Mouse (Mus musculus): ENCODE results near the gene Tbr1. TPM values are rescaled to one million over a fixed set of nuclear protein-coding genes. Genes with fewer than 3 reads are reported as not detected.

Tbr1 gene
- polyA plus RNA-seq (2015; fragmentation: Nextera tagmentation; extraction: Ambion mirVana): not detected in 2 replicates

GRCm38 (mm10) chr2:61802656-61803251, at the start of gene Tbr1:
Tbr1 (plus strand) TSS chr2:61802930.
- 25% methylated on average over 11 of the region's 11 CpGs for WGBS
- H3K36me3 ChIP-seq (ENCODE audit: control insufficient read depth, insufficient read depth, low read length): no peaks in the 10 kb centered on the region
- no peak within 1 kb of the TSS for H3K9ac ChIP-seq (ENCODE audit: low read length)
- H3K4me3 ChIP-seq (ENCODE audit: low read depth, low read length): no peak within 1 kb of the TSS
- 0 out of 2 replicates have a peak, but pooled peaks have one; percentile 45 for ATAC-seq (ENCODE audit: low FRiP score, low TSS enrichment)
- no peaks in the 10 kb centered on the region for H3K9me3 ChIP-seq (ENCODE audit: control insufficient read depth, low read length)
- no peaks in the 10 kb centered on the region for H3K4me1 ChIP-seq (replicated peaks; ENCODE audit: control insufficient read depth, insufficient read depth)
- no peak within 1 kb of the TSS for H3K27ac ChIP-seq (replicated peaks)
- no peak within 1 kb of the TSS for H3K4me2 ChIP-seq (replicated peaks; ENCODE audit: low read depth)
- TF ChIP-seq EP300 (optimal IDR thresholded peaks at IDR 0.05): no peak
- no peak for TF ChIP-seq CTCF (IDR thresholded peaks at IDR 0.05; ENCODE audit: low read depth)
- peaks cover 3% of the 10 kb centered on the region; the same call in 1 of the 2 replicates for H3K27me3 ChIP-seq (ENCODE audit: control insufficient read depth, insufficient read depth, low read length)
- DNase-seq (ENCODE audit: low spot score): peak; percentile 14

GRCm38 (mm10) chr2:61754989-61755388, 47.7 kb upstream of the Tbr1 start:
- no peak overlapping the region for H3K27ac ChIP-seq (replicated peaks)
- no peak for DNase-seq (ENCODE audit: low spot score)
- H3K4me3 ChIP-seq (ENCODE audit: low read depth, low read length): no peak overlapping the region
- H3K4me2 ChIP-seq (replicated peaks; ENCODE audit: low read depth): no peak overlapping the region
- no peaks in the 10 kb centered on the region for H3K27me3 ChIP-seq (ENCODE audit: control insufficient read depth, insufficient read depth, low read length)
- H3K4me1 ChIP-seq (replicated peaks; ENCODE audit: control insufficient read depth, insufficient read depth): no peaks in the 10 kb centered on the region
- TF ChIP-seq EP300 (optimal IDR thresholded peaks at IDR 0.05): no peak
- no peak for TF ChIP-seq CTCF (IDR thresholded peaks at IDR 0.05; ENCODE audit: low read depth)
- ATAC-seq (ENCODE audit: low FRiP score, low TSS enrichment): no peak
- no peaks in the 10 kb centered on the region for H3K9me3 ChIP-seq (ENCODE audit: control insufficient read depth, low read length)
- no peak overlapping the region for H3K9ac ChIP-seq (ENCODE audit: low read length)
- H3K36me3 ChIP-seq (ENCODE audit: control insufficient read depth, insufficient read depth, low read length): no peaks in the 10 kb centered on the region

- Histone ChIP-seq H3K4me3 (ENCODE audit: low read depth, low read length) (no peak overlapping the region), H3K27me3 (ENCODE audit: control insufficient read depth, insufficient read depth, low read length) (no peaks in the 10 kb centered on the region), H3K4me1 (replicated peaks; ENCODE audit: control insufficient read depth, insufficient read depth) (no peaks in the 10 kb centered on the region), H3K4me2 (replicated peaks; ENCODE audit: low read depth) (no peak overlapping the region), H3K9me3 (ENCODE audit: control insufficient read depth, low read length) (no peaks in the 10 kb centered on the region), H3K9ac (ENCODE audit: low read length) (no peak overlapping the region), H3K27ac (replicated peaks) (no peak overlapping the region), H3K36me3 (ENCODE audit: control insufficient read depth, insufficient read depth, low read length) (no peaks in the 10 kb centered on the region)
- TF ChIP-seq CTCF (IDR thresholded peaks at IDR 0.05; ENCODE audit: low read depth) (no peak), EP300 (optimal IDR thresholded peaks at IDR 0.05) (no peak)
- DNase-seq (ENCODE audit: low spot score): no peak
- WGBS: 76% methylated on average over 5 of the region's 5 CpGs
- ATAC-seq (ENCODE audit: low FRiP score, low TSS enrichment): no peak
Measured at GRCm38 (mm10) chr2:61759234-61759855, 43.4 kb upstream of the Tbr1 start.

- TF ChIP-seq CTCF (IDR thresholded peaks at IDR 0.05; ENCODE audit: low read depth): no peak
- TF ChIP-seq EP300 (optimal IDR thresholded peaks at IDR 0.05): no peak
- Histone ChIP-seq H3K4me1 (replicated peaks; ENCODE audit: control insufficient read depth, insufficient read depth) (no peaks in the 10 kb centered on the region), H3K4me3 (ENCODE audit: low read depth, low read length) (no peak overlapping the region), H3K36me3 (ENCODE audit: control insufficient read depth, insufficient read depth, low read length) (no peaks in the 10 kb centered on the region), H3K27ac (replicated peaks) (no peak overlapping the region), H3K9me3 (ENCODE audit: control insufficient read depth, low read length) (no peaks in the 10 kb centered on the region), H3K4me2 (replicated peaks; ENCODE audit: low read depth) (no peak overlapping the region), H3K9ac (ENCODE audit: low read length) (no peak overlapping the region), H3K27me3 (ENCODE audit: control insufficient read depth, insufficient read depth, low read length) (no peaks in the 10 kb centered on the region)
- DNase-seq (ENCODE audit: low spot score) (no peak), ATAC-seq (ENCODE audit: low FRiP score, low TSS enrichment) (no peak)
- WGBS: 76% methylated on average over 3 of the region's 3 CpGs
Measured at GRCm38 (mm10) chr2:61760044-61760443, 42.7 kb upstream of the Tbr1 start.

- no peak overlapping the region for H3K27ac ChIP-seq (replicated peaks)
- no peak overlapping the region for H3K9ac ChIP-seq (ENCODE audit: low read length)
- no peaks in the 10 kb centered on the region for H3K4me1 ChIP-seq (replicated peaks; ENCODE audit: control insufficient read depth, insufficient read depth)
- no peak for ATAC-seq (ENCODE audit: low FRiP score, low TSS enrichment)
- no peaks in the 10 kb centered on the region for H3K36me3 ChIP-seq (ENCODE audit: control insufficient read depth, insufficient read depth, low read length)
- H3K4me2 ChIP-seq (replicated peaks; ENCODE audit: low read depth): no peak overlapping the region
- DNase-seq (ENCODE audit: low spot score): no peak
- TF ChIP-seq EP300 (optimal IDR thresholded peaks at IDR 0.05) (no peak), CTCF (IDR thresholded peaks at IDR 0.05; ENCODE audit: low read depth) (no peak)
- H3K27me3 ChIP-seq (ENCODE audit: control insufficient read depth, insufficient read depth, low read length): no peaks in the 10 kb centered on the region
- 68% methylated on average over 6 of the region's 6 CpGs for WGBS
- H3K9me3 ChIP-seq (ENCODE audit: control insufficient read depth, low read length): no peaks in the 10 kb centered on the region
- H3K4me3 ChIP-seq (ENCODE audit: low read depth, low read length): no peak overlapping the region
Measured at GRCm38 (mm10) chr2:61764470-61765105, 38.1 kb upstream of the Tbr1 start.

- Histone ChIP-seq H3K4me3 (ENCODE audit: low read depth, low read length) (no peak overlapping the region), H3K4me1 (replicated peaks; ENCODE audit: control insufficient read depth, insufficient read depth) (no peaks in the 10 kb centered on the region), H3K27me3 (ENCODE audit: control insufficient read depth, insufficient read depth, low read length) (no peaks in the 10 kb centered on the region), H3K9me3 (ENCODE audit: control insufficient read depth, low read length) (no peaks in the 10 kb centered on the region), H3K9ac (ENCODE audit: low read length) (no peak overlapping the region), H3K4me2 (replicated peaks; ENCODE audit: low read depth) (no peak overlapping the region), H3K27ac (replicated peaks) (no peak overlapping the region), H3K36me3 (ENCODE audit: control insufficient read depth, insufficient read depth, low read length) (no peaks in the 10 kb centered on the region)
- TF ChIP-seq CTCF (IDR thresholded peaks at IDR 0.05; ENCODE audit: low read depth) (no peak), EP300 (optimal IDR thresholded peaks at IDR 0.05) (no peak)
- no peak for DNase-seq (ENCODE audit: low spot score)
- no peak for ATAC-seq (ENCODE audit: low FRiP score, low TSS enrichment)
- 64% methylated on average over 4 of the region's 4 CpGs for WGBS
Measured at GRCm38 (mm10) chr2:61765526-61765925, 37.2 kb upstream of the Tbr1 start.

Data from stomach, postnatal 0 days (tissue).